Mouse (Mus musculus): Measurements from ENCODE around the gene Dll3. TPM values are rescaled to one million over a fixed set of nuclear protein-coding genes. Genes with fewer than 3 reads are reported as not detected.
"Not testable (repeated sequence)": the region's sequence is repeated elsewhere in the genome, so short reads cannot be mapped to it uniquely, and the experiment has no call there.

Gene Dll3
- polyA plus RNA-seq, 1 experiment from 2014 or later = 5.7 TPM

DNA sequence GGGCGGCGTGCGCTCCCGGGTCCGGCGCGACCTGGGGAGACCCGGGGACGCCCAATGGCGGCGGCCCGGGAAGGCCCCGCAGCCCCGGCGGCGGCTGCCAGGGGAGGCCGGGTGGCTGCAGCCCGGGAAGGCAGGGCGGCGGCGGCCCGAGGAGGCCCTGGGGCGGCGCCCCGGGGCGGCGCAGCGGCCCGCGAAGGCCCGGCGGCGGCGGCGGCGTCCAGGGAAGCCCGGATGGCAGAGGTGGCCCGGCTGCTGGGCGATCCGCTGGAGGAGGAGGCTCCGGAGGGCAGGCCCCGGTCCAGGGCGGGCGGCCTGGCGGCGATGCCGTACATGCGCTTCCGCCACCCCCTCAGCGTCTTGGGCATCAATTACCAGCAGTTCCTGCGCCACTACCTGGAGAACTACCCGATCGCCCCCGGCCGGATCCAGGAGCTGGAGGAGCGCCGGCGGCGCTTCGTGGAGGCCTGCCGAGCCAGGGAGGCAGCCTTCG is 34.0 kb downstream of the Dll3 start:
- Histone ChIP-seq H3K4me2 (replicated peaks) (peak overlapping the region; percentile 83), H3K9ac (peak overlapping the region; percentile 98), H3K36me3 (peaks cover 4% of the 10 kb centered on the region; the same call in 1 of the 2 replicates), H3K9me3 (no peaks in the 10 kb centered on the region), H3K4me1 (replicated peaks) (no peaks in the 10 kb centered on the region), H3K4me3 (replicated peaks) (peak overlapping the region; percentile 88), H3K27ac (peak overlapping the region; percentile 88), H3K27me3 (replicated peaks) (no peaks in the 10 kb centered on the region)
- under 1% methylated on average over 62 of the region's 62 CpGs for WGBS
- peak; percentile 87 for ATAC-seq

- H3K36me3 ChIP-seq = peaks cover 4% of the 10 kb centered on the region; the same call in 1 of the 2 replicates
- peak; percentile 91 for ATAC-seq
- H3K27ac ChIP-seq = peak within 1 kb of the TSS; percentile 88
- H3K9me3 ChIP-seq = no peaks in the 10 kb centered on the region
- peak within 1 kb of the TSS; percentile 98 for H3K9ac ChIP-seq
- WGBS = 6% methylated on average over 57 of the region's 57 CpGs
- peak within 1 kb of the TSS; percentile 88 for H3K4me3 ChIP-seq (replicated peaks)
- H3K4me2 ChIP-seq (replicated peaks) = peak within 1 kb of the TSS; percentile 83
- no peaks in the 10 kb centered on the region for H3K27me3 ChIP-seq (replicated peaks)
- no peaks in the 10 kb centered on the region for H3K4me1 ChIP-seq (replicated peaks)
Measured at GRCm38 (mm10) chr7:28267129-28268041, 34.7 kb downstream of the Dll3 start, which contains the start of gene Eid2. Eid2 (plus strand) TSS chr7:28267881.

- H3K9ac ChIP-seq = no peak overlapping the region
- H3K27ac ChIP-seq = no peak overlapping the region
- no peaks in the 10 kb centered on the region for H3K27me3 ChIP-seq (replicated peaks)
- no peaks in the 10 kb centered on the region for H3K9me3 ChIP-seq
- 87% methylated on average over 13 of the region's 13 CpGs for WGBS
- no peak overlapping the region for H3K4me2 ChIP-seq (replicated peaks)
- no peak for ATAC-seq
- H3K4me3 ChIP-seq (replicated peaks) = no peak overlapping the region
- no peaks in the 10 kb centered on the region for H3K4me1 ChIP-seq (replicated peaks)
- H3K36me3 ChIP-seq = peaks cover 4% of the 10 kb centered on the region; the same call in 1 of the 2 replicates
Measured at GRCm38 (mm10) chr7:28265391-28265790, 36.6 kb downstream of the Dll3 start.

GRCm38 (mm10) chr7:28263786-28264185 is 38.3 kb downstream of the Dll3 start:
- no peaks in the 10 kb centered on the region for H3K4me1 ChIP-seq (replicated peaks)
- no peaks in the 10 kb centered on the region for H3K36me3 ChIP-seq
- H3K9ac ChIP-seq = no peak overlapping the region
- H3K27ac ChIP-seq = no peak overlapping the region
- no peaks in the 10 kb centered on the region for H3K9me3 ChIP-seq
- WGBS = 5% methylated on average over 15 of the region's 15 CpGs
- H3K27me3 ChIP-seq (replicated peaks) = no peaks in the 10 kb centered on the region
- no peak overlapping the region for H3K4me3 ChIP-seq (replicated peaks)
- 0 out of 2 replicates have a peak, but pooled peaks have one; percentile 31 for ATAC-seq
- H3K4me2 ChIP-seq (replicated peaks) = no peak overlapping the region

DNA sequence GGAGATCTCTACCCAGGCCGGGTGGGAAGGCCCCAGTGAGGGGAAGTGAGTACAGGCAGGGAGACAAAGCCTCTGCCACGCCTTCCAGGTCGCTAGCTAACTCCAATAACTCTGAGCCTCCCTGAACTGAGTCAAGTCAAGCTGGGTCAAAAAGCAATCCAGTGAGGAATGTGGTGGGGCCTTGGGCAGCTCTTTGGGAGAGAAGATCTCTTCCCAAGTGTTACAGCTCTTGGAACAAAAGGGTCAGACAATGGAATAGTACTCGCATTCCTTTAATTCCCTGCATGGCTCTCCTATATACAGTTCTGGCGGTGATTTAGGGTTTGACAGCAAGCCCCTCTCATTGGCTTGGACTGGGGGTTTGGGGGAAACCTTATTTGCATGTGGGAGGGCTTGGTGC is 39.2 kb downstream of the Dll3 start:
- 49% methylated on average over 5 of the region's 5 CpGs for WGBS
- no peak for ATAC-seq
- no peaks in the 10 kb centered on the region for H3K4me1 ChIP-seq (replicated peaks)

DNA sequence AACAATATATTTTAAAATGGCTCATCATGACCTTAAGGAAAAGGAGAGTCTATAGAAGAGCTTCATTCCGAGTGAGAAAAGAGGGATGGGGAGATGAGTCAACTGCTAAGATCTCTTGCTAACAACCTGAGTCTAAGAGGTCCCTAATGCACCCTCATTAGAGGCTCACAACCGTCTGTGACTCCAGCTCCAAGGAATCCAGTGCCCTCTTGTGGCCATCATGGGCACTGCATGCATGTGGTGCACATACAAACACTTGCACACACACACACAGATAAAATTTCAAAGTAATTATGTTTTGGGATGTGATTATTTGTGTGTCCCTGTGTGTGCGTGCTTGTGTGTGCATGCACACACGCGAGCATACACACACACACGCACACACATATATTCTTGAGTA is 46.6 kb downstream of the Dll3 start:
- ATAC-seq = no peak
- no peak overlapping the region for H3K4me3 ChIP-seq (replicated peaks)
- no peak overlapping the region for H3K27ac ChIP-seq
- no peaks in the 10 kb centered on the region for H3K4me1 ChIP-seq (replicated peaks)
- H3K4me2 ChIP-seq (replicated peaks) = no peak overlapping the region
- no peak overlapping the region for H3K9ac ChIP-seq
- WGBS = 74% methylated on average over 6 of the region's 6 CpGs
- no peaks in the 10 kb centered on the region for H3K9me3 ChIP-seq
- no peaks in the 10 kb centered on the region for H3K27me3 ChIP-seq (replicated peaks)
- no peaks in the 10 kb centered on the region for H3K36me3 ChIP-seq

More for the DNA sequence above, 39.2 kb downstream of the Dll3 start:
- no peaks in the 10 kb centered on the region for H3K27me3 ChIP-seq (replicated peaks)
- no peak overlapping the region for H3K27ac ChIP-seq
- no peak overlapping the region for H3K9ac ChIP-seq
- H3K4me3 ChIP-seq (replicated peaks) = no peak overlapping the region
- H3K9me3 ChIP-seq = no peaks in the 10 kb centered on the region
- no peak overlapping the region for H3K4me2 ChIP-seq (replicated peaks)
- no peaks in the 10 kb centered on the region for H3K36me3 ChIP-seq

DNA sequence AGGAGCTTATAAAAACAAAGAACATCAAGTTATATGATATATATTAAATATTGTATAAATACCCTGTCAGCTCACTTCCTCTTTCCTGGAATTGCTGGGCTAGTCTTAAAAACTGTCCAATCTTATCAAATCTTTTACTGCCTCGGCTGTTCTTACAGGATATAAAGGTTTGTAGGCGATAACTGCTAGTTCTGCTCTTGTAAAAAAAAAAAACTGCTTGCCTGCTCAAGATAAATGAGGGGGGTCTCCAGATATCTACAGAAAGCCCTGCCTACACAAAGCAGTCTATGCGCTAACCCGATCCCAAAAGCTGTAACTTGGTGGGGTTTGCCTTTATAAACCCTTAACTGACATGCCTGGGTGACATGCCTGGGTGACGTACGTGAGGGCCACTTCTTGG is 47.4 kb downstream of the Dll3 start:
- ATAC-seq = no peak
- Histone ChIP-seq H3K9me3 (no peaks in the 10 kb centered on the region), H3K4me1 (replicated peaks) (no peaks in the 10 kb centered on the region), H3K27me3 (replicated peaks) (no peaks in the 10 kb centered on the region), H3K36me3 (no peaks in the 10 kb centered on the region), H3K4me3 (replicated peaks) (no peak overlapping the region), H3K27ac (no peak overlapping the region), H3K4me2 (replicated peaks) (no peak overlapping the region), H3K9ac (no peak overlapping the region)
- WGBS = 78% methylated on average over 6 of the region's 6 CpGs

DNA sequence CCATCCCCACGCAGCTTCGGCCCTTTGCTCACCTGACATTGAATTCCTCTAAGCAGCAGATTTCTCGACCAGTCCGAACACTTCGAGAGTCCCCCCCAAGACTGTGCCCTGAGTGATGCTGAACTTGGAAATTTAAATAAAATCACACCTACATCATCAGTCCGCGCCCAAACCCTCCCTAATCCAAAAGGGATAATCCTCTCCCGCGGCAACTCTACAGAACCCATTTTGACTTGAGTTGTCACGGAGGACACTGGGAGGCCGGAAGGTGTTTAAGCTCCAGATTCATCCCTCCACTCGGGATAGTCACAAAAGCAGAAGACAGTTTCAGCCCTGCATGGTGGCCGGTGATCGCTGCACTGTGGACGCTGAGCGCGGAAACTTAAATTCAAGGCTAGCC is 50.1 kb downstream of the Dll3 start:
- WGBS = 83% methylated on average over 17 of the region's 17 CpGs
- no peak overlapping the region for H3K9ac ChIP-seq

DNA sequence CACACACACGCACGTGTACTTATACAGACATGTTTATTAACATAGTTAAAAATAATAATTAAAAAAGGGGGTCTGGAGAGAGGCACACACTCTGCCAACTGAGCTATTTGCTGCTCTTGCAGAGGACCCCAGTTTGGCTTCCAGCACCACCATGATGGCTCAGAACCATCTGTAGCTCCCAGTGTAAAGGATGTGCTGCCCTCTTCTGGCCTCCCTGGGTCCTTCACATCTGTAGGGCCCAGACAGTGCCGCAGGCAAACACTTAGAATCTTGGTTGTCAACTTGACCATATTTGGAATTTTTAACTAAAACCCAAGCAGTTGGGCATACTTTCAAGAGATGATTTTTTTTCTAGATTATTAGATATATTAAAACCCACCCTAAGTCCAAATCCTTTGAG is 53.1 kb downstream of the Dll3 start:
- 88% methylated on average over 3 of the region's 3 CpGs for WGBS

More for the DNA sequence above, 50.1 kb downstream of the Dll3 start:
- ATAC-seq = no peak
- Histone ChIP-seq H3K27ac (no peak overlapping the region), H3K4me2 (replicated peaks) (no peak overlapping the region), H3K4me3 (replicated peaks) (no peak overlapping the region), H3K4me1 (replicated peaks) (no peaks in the 10 kb centered on the region), H3K9me3 (no peaks in the 10 kb centered on the region), H3K27me3 (replicated peaks) (no peaks in the 10 kb centered on the region), H3K36me3 (no peaks in the 10 kb centered on the region)

GRCm38 (mm10) chr7:28243943-28244342 is 58.1 kb downstream of the Dll3 start:
- not testable (repeated sequence) for H3K27me3 ChIP-seq (replicated peaks); ATAC-seq; H3K9me3 ChIP-seq; H3K9ac ChIP-seq; H3K27ac ChIP-seq; H3K4me3 ChIP-seq (replicated peaks); H3K36me3 ChIP-seq; H3K4me1 ChIP-seq (replicated peaks); H3K4me2 ChIP-seq (replicated peaks)
- 64% methylated on average over 2 of the region's 2 CpGs for WGBS

More for the DNA sequence above, 53.1 kb downstream of the Dll3 start:
- no peaks in the 10 kb centered on the region for H3K36me3 ChIP-seq
- no peak overlapping the region for H3K4me3 ChIP-seq (replicated peaks)
- no peaks in the 10 kb centered on the region for H3K27me3 ChIP-seq (replicated peaks)
- H3K9me3 ChIP-seq = no peaks in the 10 kb centered on the region
- H3K4me2 ChIP-seq (replicated peaks) = no peak overlapping the region
- H3K27ac ChIP-seq = no peak overlapping the region
- no peaks in the 10 kb centered on the region for H3K4me1 ChIP-seq (replicated peaks)
- no peak for ATAC-seq
- no peak overlapping the region for H3K9ac ChIP-seq
